11 mouse cellular contexts compared by ENCODE assay signal in the genomic region with DNA sequence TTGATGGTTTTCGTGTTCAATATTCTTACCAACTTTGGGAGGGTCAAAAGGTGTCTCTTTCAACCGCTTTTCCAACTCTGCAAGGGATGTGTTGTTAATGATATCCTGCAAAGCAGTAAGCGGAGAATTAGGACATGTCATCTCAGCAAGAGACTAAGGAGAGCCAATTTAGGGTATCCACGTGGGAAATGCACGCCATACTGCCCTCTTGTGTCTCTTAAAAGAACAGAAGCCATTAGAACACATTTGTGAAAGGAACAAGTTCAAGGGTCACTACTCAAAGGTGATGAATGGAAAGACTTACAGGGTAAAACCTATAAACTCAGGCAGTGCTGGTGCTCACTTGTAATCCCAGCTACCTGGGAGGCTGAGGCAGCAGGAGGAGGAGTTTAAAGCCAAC. TPM values are rescaled to one million over a fixed set of nuclear protein-coding genes. Genes with fewer than 3 reads are reported as not detected.
DNase-seq lines count a peak whose midpoint lies in the region; ATAC-seq and TF ChIP-seq lines count a peak whose summit lies in the region.
"Had no signal": no experiment of that assay in that cellular context is flagged by ENCODE, and none has a peak within 500 bp of the region (broad histone marks: within the 10 kb centered on the region; RNA-seq: fewer than 3 reads in every experiment).

No protein-coding gene starts in this region.

- DNase-seq in gastrocnemius, adult 18-20 months (ENCODE audit: low spot score) = peak; percentile 36
- no peak for DNase-seq in gastrocnemius, postnatal 10 days
- DNase-seq in liver, embryonic 14.5 days (ENCODE audit: low read depth in 3 of 3, low spot score in 3 of 3) = no peak
- peak; percentile 63 for DNase-seq in brain, embryonic 14.5 days (ENCODE audit: low read depth)
- DNase-seq in retina, embryonic 14.5 days (ENCODE audit: low spot score) = peak; percentile 66
- DNase-seq in right cerebral cortex, adult 18-20 months = no peak
- DNase-seq in kidney, postnatal 14 days = no peak
- DNase-seq: liver, embryonic 13.5 days had no signal

- H3K9me3 ChIP-seq in liver, embryonic 14.5 days (ENCODE audit: control insufficient read depth, low read length) = no peaks in the 10 kb centered on the region
- no peaks in the 10 kb centered on the region for H3K9me3 ChIP-seq in liver, embryonic 12.5 days (replicated peaks)
- H3K9me3 ChIP-seq: hindbrain, embryonic 10.5 days; liver, embryonic 13.5 days had no signal

- H3K4me1 ChIP-seq in liver, embryonic 14.5 days (replicated peaks; ENCODE audit: control insufficient read depth in 2 of 2, insufficient read depth in 2 of 2, low read length in 1 of 2) = no peaks in the 10 kb centered on the region
- H3K4me1 ChIP-seq in liver, embryonic 12.5 days = no peaks in the 10 kb centered on the region
- H3K4me1 ChIP-seq: hindbrain, embryonic 10.5 days; liver, embryonic 13.5 days; neural tube, embryonic 15.5 days had no signal

- WGBS in liver, embryonic 14.5 days (ENCODE audit: insufficient replicate concordance) = 53% methylated on average over 5 of the region's 5 CpGs
- WGBS in liver, embryonic 12.5 days (ENCODE audit: insufficient replicate concordance) = 56% methylated on average over 5 of the region's 5 CpGs

- peak; percentile 36; the same call in 1 of the 2 replicates for TF ChIP-seq CTCF in liver, embryonic 14.5 days (IDR thresholded peaks at IDR 0.05; ENCODE audit: low read depth)
- TF ChIP-seq CTCF in brain, embryonic 14.5 days (IDR thresholded peaks at IDR 0.05; ENCODE audit: borderline replicate concordance, extremely low read depth, insufficient read depth, insufficient read length) = peak; percentile 41; the same call in 1 of the 2 replicates

- ATAC-seq in liver, embryonic 14.5 days (ENCODE audit: insufficient read depth) = no peak
- ATAC-seq in liver, embryonic 12.5 days = no peak

- no peak for TF ChIP-seq EP300 in liver, embryonic 14.5 days (IDR thresholded peaks at IDR 0.05; ENCODE audit: low read depth)

- H3K36me3 ChIP-seq in liver, embryonic 14.5 days (replicated peaks; ENCODE audit: control insufficient read depth, insufficient read depth, low read depth) = peaks cover 5% of the 10 kb centered on the region; the same call in 1 of the 2 replicates
- peaks cover 90% of the 10 kb centered on the region for H3K36me3 ChIP-seq in liver, embryonic 12.5 days

- no peaks in the 10 kb centered on the region for H3K27me3 ChIP-seq in liver, embryonic 14.5 days (ENCODE audit: control insufficient read depth, insufficient read depth, low read length)
- H3K27me3 ChIP-seq in liver, embryonic 12.5 days (replicated peaks) = no peaks in the 10 kb centered on the region
- H3K27me3 ChIP-seq: liver, embryonic 13.5 days; neural tube, embryonic 15.5 days had no signal

- no peak for TF ChIP-seq POLR2A in brain, embryonic 14.5 days (IDR thresholded peaks at IDR 0.05; ENCODE audit: borderline replicate concordance, extremely low read depth, insufficient read depth, insufficient read length, poor library complexity, severe bottlenecking)

- H3K4me2 ChIP-seq in liver, embryonic 14.5 days (ENCODE audit: low read depth) = no peak overlapping the region
- H3K4me2 ChIP-seq in liver, embryonic 12.5 days = no peak overlapping the region
- H3K4me2 ChIP-seq: liver, embryonic 13.5 days; neural tube, embryonic 15.5 days had no signal

- H3K4me3 ChIP-seq in liver, embryonic 14.5 days (ENCODE audit: insufficient read depth in 1 of 2, low read depth in 2 of 2, low read length in 2 of 2) = no peak overlapping the region
- no peak overlapping the region for H3K4me3 ChIP-seq in liver, embryonic 12.5 days
- H3K4me3 ChIP-seq: hindbrain, embryonic 10.5 days; liver, embryonic 13.5 days; neural tube, embryonic 15.5 days had no signal

- H3K9ac ChIP-seq in liver, embryonic 14.5 days (replicated peaks) = no peak overlapping the region
- no peak overlapping the region for H3K9ac ChIP-seq in liver, embryonic 12.5 days
- H3K9ac ChIP-seq: liver, embryonic 13.5 days; neural tube, embryonic 15.5 days had no signal

- H3K27ac ChIP-seq in liver, embryonic 14.5 days = no peak overlapping the region
- no peak overlapping the region for H3K27ac ChIP-seq in liver, embryonic 12.5 days
- H3K27ac ChIP-seq: hindbrain, embryonic 10.5 days; liver, embryonic 13.5 days; neural tube, embryonic 15.5 days had no signal

RNA-seq across cellular contexts. Expression of gene Parn, which starts 39.6 kb away (rescaled TPM):
- 1 to 10 TPM; 6.8 to 7.4 TPM for total RNA-seq in gastrocnemius, adult 18-20 months (2021)
- total RNA-seq in gastrocnemius, postnatal 10 days (2021) = 10 to 100 TPM; 12.5 to 14.7 TPM
- polyA plus RNA-seq in liver, embryonic 14.5 days (2012; rRNA removed) = 5.4 and 7.1 TPM in 2 replicates
- polyA plus RNA-seq in liver, embryonic 14.5 days (2014; fragmentation: Nextera tagmentation; extraction: Ambion mirVana) = 12.9 and 16.9 TPM in 2 replicates
- polyA plus RNA-seq in liver, embryonic 12.5 days (2016; fragmentation: Nextera tagmentation; extraction: Ambion mirVana) = 28.1 and 28.5 TPM in 2 replicates
- polyA plus RNA-seq in brain, embryonic 14.5 days (2012; rRNA removed) = 23.6 and 24.3 TPM in 2 replicates

RNA-seq across cellular contexts. Expression of gene Bfar, which starts 43.3 kb away (rescaled TPM):
- 10 to 100 TPM; 33.1 to 33.2 TPM for total RNA-seq in gastrocnemius, adult 18-20 months (2021)
- total RNA-seq in gastrocnemius, postnatal 10 days (2021) = 10 to 100 TPM; 27.6 to 35.0 TPM
- 7.4 and 11.0 TPM in 2 replicates for polyA plus RNA-seq in liver, embryonic 14.5 days (2012; rRNA removed)
- polyA plus RNA-seq in liver, embryonic 14.5 days (2014; fragmentation: Nextera tagmentation; extraction: Ambion mirVana) = 9.6 and 10.3 TPM in 2 replicates
- 17.0 and 17.1 TPM in 2 replicates for polyA plus RNA-seq in liver, embryonic 12.5 days (2016; fragmentation: Nextera tagmentation; extraction: Ambion mirVana)
- 40.1 and 41.5 TPM in 2 replicates for polyA plus RNA-seq in brain, embryonic 14.5 days (2012; rRNA removed)

RNA-seq across cellular contexts. Expression of gene 3110001I22Rik, which starts 43.4 kb away (rescaled TPM):
- 1 to 10 TPM; 2.3 to 2.7 TPM for total RNA-seq in gastrocnemius, adult 18-20 months (2021)
- total RNA-seq in gastrocnemius, postnatal 10 days (2021) = 1 to 10 TPM; 1.5 to 4.2 TPM
- 1.3 and 1.7 TPM in 2 replicates for polyA plus RNA-seq in liver, embryonic 14.5 days (2012; rRNA removed)
- 2.2 and 2.3 TPM in 2 replicates for polyA plus RNA-seq in liver, embryonic 14.5 days (2014; fragmentation: Nextera tagmentation; extraction: Ambion mirVana)
- 3.5 TPM in 2 replicates for polyA plus RNA-seq in liver, embryonic 12.5 days (2016; fragmentation: Nextera tagmentation; extraction: Ambion mirVana)
- 5.4 TPM in 2 replicates for polyA plus RNA-seq in brain, embryonic 14.5 days (2012; rRNA removed)

Comparison
In these comparisons a context has a peak if more than half of its experiments do, and no peak if none do; other contexts are left out.
1. DNase-seq: peak in gastrocnemius, adult 18-20 months (single experiment), brain, embryonic 14.5 days (single experiment) and retina, embryonic 14.5 days (single experiment); none in gastrocnemius, postnatal 10 days (single experiment), liver, embryonic 14.5 days (0 of 3), right cerebral cortex, adult 18-20 months (single experiment) and kidney, postnatal 14 days (single experiment).